Mouse (Mus musculus): ENCODE data around the gene Arhgap4.

GRCm38 (mm10) chrX:73881036-73881427 lies 40.6 kb downstream of the Arhgap4 start:
- TF ChIP-seq CTCF (IDR thresholded peaks at IDR 0.05; ENCODE audit: low read depth) = no peak
- no peak for TF ChIP-seq EP300 (IDR thresholded peaks at IDR 0.05; ENCODE audit: low read depth)
